Mouse (Mus musculus) brain, adult 2 months (tissue): ENCODE data around the gene Upk1b.

Experiments
- DNase-seq: peaks from one replicate; pipeline ENCODE4 v3.0.0; 2011; ENCODE audit warnings: low read depth, low spot score

The Upk1b gene

GRCm38 (mm10) chr16:38762401-38762800 is 37.7 kb downstream of the Upk1b start:
- DNase-seq: no peak

GRCm38 (mm10) chr16:38761972-38762371 is 38.2 kb downstream of the Upk1b start:
- DNase-seq: no peak

- DNase-seq: no peak
These were observed 39.2 kb downstream of the Upk1b start for GRCm38 (mm10) chr16:38760834-38761375.

GRCm38 (mm10) chr16:38760239-38760638 is 39.9 kb downstream of the Upk1b start:
- DNase-seq: no peak

- peak; percentile 39 for DNase-seq
These were observed 41.8 kb downstream of the Upk1b start for GRCm38 (mm10) chr16:38758104-38758861.

GRCm38 (mm10) chr16:38757626-38758025 is 42.5 kb downstream of the Upk1b start:
- no peak for DNase-seq

GRCm38 (mm10) chr16:38756572-38756971 is 43.6 kb downstream of the Upk1b start:
- no peak for DNase-seq

GRCm38 (mm10) chr16:38756177-38756503 is 44.0 kb downstream of the Upk1b start:
- DNase-seq: no peak

- DNase-seq: no peak
These were observed 44.5 kb downstream of the Upk1b start for GRCm38 (mm10) chr16:38755452-38756176.

- DNase-seq: peak; percentile 29
These were observed 46.5 kb downstream of the Upk1b start for GRCm38 (mm10) chr16:38753631-38754030.

- no peak for DNase-seq
These were observed 49.3 kb downstream of the Upk1b start for GRCm38 (mm10) chr16:38750803-38751202.

- no peak for DNase-seq
These were observed 56.0 kb downstream of the Upk1b start for GRCm38 (mm10) chr16:38743941-38744673.

- DNase-seq: peak; percentile 65
These were observed 57.4 kb downstream of the Upk1b start for GRCm38 (mm10) chr16:38742659-38743131.

GRCm38 (mm10) chr16:38742113-38742658 is 57.9 kb downstream of the Upk1b start, which contains the start of gene B4galt4:
B4galt4 (plus strand) TSS chr16:38742264.
- peak; percentile 87 for DNase-seq

- DNase-seq: no peak
These were observed 58.8 kb downstream of the Upk1b start for GRCm38 (mm10) chr16:38741204-38741903.

GRCm38 (mm10) chr16:38730921-38731320 is 69.2 kb downstream of the Upk1b start:
- peak; percentile 11 for DNase-seq

- peak; percentile 83 for DNase-seq
These were observed 70.4 kb downstream of the Upk1b start for GRCm38 (mm10) chr16:38729610-38730288.

GRCm38 (mm10) chr16:38729139-38729538 is 71.0 kb downstream of the Upk1b start:
- no peak for DNase-seq

- DNase-seq: no peak
These were observed 71.5 kb downstream of the Upk1b start for GRCm38 (mm10) chr16:38728576-38729132.

- no peak for DNase-seq
These were observed 75.2 kb downstream of the Upk1b start for GRCm38 (mm10) chr16:38724974-38725373.
